Mouse (Mus musculus): Measurements from ENCODE around the gene Golga7b. TPM values are rescaled to one million over a fixed set of nuclear protein-coding genes. Genes with fewer than 3 reads are reported as not detected.

The Golga7b gene
- polyA plus RNA-seq, 1 experiment from 2014 or later: 6.7 TPM

- Histone ChIP-seq H3K27ac (replicated peaks) (no peak overlapping the region), H3K9ac (no peak overlapping the region), H3K4me1 (no peaks in the 10 kb centered on the region), H3K9me3 (replicated peaks) (no peaks in the 10 kb centered on the region), H3K36me3 (no peaks in the 10 kb centered on the region), H3K4me2 (replicated peaks) (no peak overlapping the region), H3K27me3 (no peaks in the 10 kb centered on the region; the same call in 1 of the 2 replicates), H3K4me3 (replicated peaks) (no peak overlapping the region)
- ATAC-seq (ENCODE audit: insufficient number of reproducible peaks, low FRiP score, low TSS enrichment, low read depth): no peak
- 3% methylated on average over 2 of the region's 2 CpGs for WGBS
Measured at GRCm38 (mm10) chr19:42217374-42217763, 30.0 kb upstream of the Golga7b start.

GRCm38 (mm10) chr19:42226451-42226850, 20.9 kb upstream of the Golga7b start:
- Histone ChIP-seq H3K9ac (no peak overlapping the region), H3K36me3 (no peaks in the 10 kb centered on the region), H3K27me3 (no peaks in the 10 kb centered on the region), H3K4me2 (replicated peaks) (no peak overlapping the region), H3K9me3 (replicated peaks) (no peaks in the 10 kb centered on the region), H3K4me1 (0 out of 2 replicates have a peak, but pooled peaks cover 5% of the 10 kb centered on the region), H3K4me3 (replicated peaks) (no peak overlapping the region), H3K27ac (replicated peaks) (no peak overlapping the region)
- 65% methylated on average over 10 of the region's 10 CpGs for WGBS
- no peak for ATAC-seq (ENCODE audit: insufficient number of reproducible peaks, low FRiP score, low TSS enrichment, low read depth)

GRCm38 (mm10) chr19:42229499-42230287, 17.7 kb upstream of the Golga7b start:
- H3K9me3 ChIP-seq (replicated peaks): no peaks in the 10 kb centered on the region
- no peak overlapping the region for H3K4me3 ChIP-seq (replicated peaks)
- WGBS: 70% methylated on average over 17 of the region's 17 CpGs
- 0 out of 2 replicates have a peak, but pooled peaks cover 5% of the 10 kb centered on the region for H3K4me1 ChIP-seq
- no peaks in the 10 kb centered on the region for H3K36me3 ChIP-seq
- H3K27ac ChIP-seq (replicated peaks): no peak overlapping the region
- H3K4me2 ChIP-seq (replicated peaks): no peak overlapping the region
- no peak overlapping the region for H3K9ac ChIP-seq
- no peak for ATAC-seq (ENCODE audit: insufficient number of reproducible peaks, low FRiP score, low TSS enrichment, low read depth)
- H3K27me3 ChIP-seq: no peaks in the 10 kb centered on the region

GRCm38 (mm10) chr19:42230288-42230568, 17.1 kb upstream of the Golga7b start:
- no peak for ATAC-seq (ENCODE audit: insufficient number of reproducible peaks, low FRiP score, low TSS enrichment, low read depth)

GRCm38 (mm10) chr19:42230986-42231385, 16.4 kb upstream of the Golga7b start:
- ATAC-seq (ENCODE audit: insufficient number of reproducible peaks, low FRiP score, low TSS enrichment, low read depth): 0 out of 2 replicates have a peak, but pooled peaks have one; percentile 34
- H3K9ac ChIP-seq: no peak overlapping the region
- 77% methylated on average over 13 of the region's 13 CpGs for WGBS
- no peak overlapping the region for H3K27ac ChIP-seq (replicated peaks)
- no peaks in the 10 kb centered on the region for H3K27me3 ChIP-seq
- H3K4me3 ChIP-seq (replicated peaks): no peak overlapping the region
- H3K9me3 ChIP-seq (replicated peaks): no peaks in the 10 kb centered on the region
- H3K36me3 ChIP-seq: no peaks in the 10 kb centered on the region
- H3K4me1 ChIP-seq: 0 out of 2 replicates have a peak, but pooled peaks cover 5% of the 10 kb centered on the region
- no peak overlapping the region for H3K4me2 ChIP-seq (replicated peaks)

More at GRCm38 (mm10) chr19:42230288-42230568, 17.1 kb upstream of the Golga7b start:
- H3K27me3 ChIP-seq: no peaks in the 10 kb centered on the region
- no peak overlapping the region for H3K27ac ChIP-seq (replicated peaks)
- no peak overlapping the region for H3K4me3 ChIP-seq (replicated peaks)
- no peak overlapping the region for H3K9ac ChIP-seq
- no peak overlapping the region for H3K4me2 ChIP-seq (replicated peaks)
- WGBS: 61% methylated on average over 5 of the region's 5 CpGs
- no peaks in the 10 kb centered on the region for H3K9me3 ChIP-seq (replicated peaks)
- H3K4me1 ChIP-seq: 0 out of 2 replicates have a peak, but pooled peaks cover 5% of the 10 kb centered on the region
- no peaks in the 10 kb centered on the region for H3K36me3 ChIP-seq

GRCm38 (mm10) chr19:42237602-42238340, 9.6 kb upstream of the Golga7b start:
- H3K27ac ChIP-seq (replicated peaks): no peak overlapping the region
- H3K4me3 ChIP-seq (replicated peaks): no peak overlapping the region
- H3K36me3 ChIP-seq: no peaks in the 10 kb centered on the region
- ATAC-seq (ENCODE audit: insufficient number of reproducible peaks, low FRiP score, low TSS enrichment, low read depth): peak; percentile 58
- peaks cover 10% of the 10 kb centered on the region for H3K4me1 ChIP-seq
- H3K4me2 ChIP-seq (replicated peaks): no peak overlapping the region
- no peaks in the 10 kb centered on the region for H3K27me3 ChIP-seq
- no peaks in the 10 kb centered on the region for H3K9me3 ChIP-seq (replicated peaks)
- H3K9ac ChIP-seq: no peak overlapping the region
- 22% methylated on average over 4 of the region's 4 CpGs for WGBS

GRCm38 (mm10) chr19:42238341-42238715, 9.0 kb upstream of the Golga7b start:
- no peaks in the 10 kb centered on the region for H3K36me3 ChIP-seq

GRCm38 (mm10) chr19:42240881-42241280, 6.5 kb upstream of the Golga7b start:
- Histone ChIP-seq H3K27me3 (no peaks in the 10 kb centered on the region), H3K9ac (no peak overlapping the region), H3K27ac (replicated peaks) (no peak overlapping the region), H3K4me3 (replicated peaks) (no peak overlapping the region), H3K4me2 (replicated peaks) (no peak overlapping the region), H3K4me1 (peaks cover 10% of the 10 kb centered on the region), H3K9me3 (replicated peaks) (no peaks in the 10 kb centered on the region), H3K36me3 (no peaks in the 10 kb centered on the region)
- WGBS: 25% methylated on average over 8 of the region's 8 CpGs
- no peak for ATAC-seq (ENCODE audit: insufficient number of reproducible peaks, low FRiP score, low TSS enrichment, low read depth)

More at GRCm38 (mm10) chr19:42238341-42238715, 9.0 kb upstream of the Golga7b start:
- H3K27ac ChIP-seq (replicated peaks): no peak overlapping the region
- H3K9me3 ChIP-seq (replicated peaks): no peaks in the 10 kb centered on the region
- H3K4me2 ChIP-seq (replicated peaks): no peak overlapping the region
- H3K27me3 ChIP-seq: no peaks in the 10 kb centered on the region
- no peak overlapping the region for H3K9ac ChIP-seq
- 64% methylated on average over 7 of the region's 7 CpGs for WGBS
- no peak overlapping the region for H3K4me3 ChIP-seq (replicated peaks)
- peaks cover 10% of the 10 kb centered on the region for H3K4me1 ChIP-seq
- no peak for ATAC-seq (ENCODE audit: insufficient number of reproducible peaks, low FRiP score, low TSS enrichment, low read depth)

GRCm38 (mm10) chr19:42243401-42243800, 4.0 kb upstream of the Golga7b start:
- Histone ChIP-seq H3K4me3 (replicated peaks) (no peak overlapping the region), H3K9me3 (replicated peaks) (no peaks in the 10 kb centered on the region), H3K4me1 (peaks cover 6% of the 10 kb centered on the region), H3K27me3 (peaks cover 5% of the 10 kb centered on the region; the same call in 1 of the 2 replicates), H3K27ac (replicated peaks) (no peak overlapping the region), H3K36me3 (no peaks in the 10 kb centered on the region), H3K4me2 (replicated peaks) (no peak overlapping the region), H3K9ac (no peak overlapping the region)
- ATAC-seq (ENCODE audit: insufficient number of reproducible peaks, low FRiP score, low TSS enrichment, low read depth): no peak
- 51% methylated on average over 3 of the region's 3 CpGs for WGBS

GRCm38 (mm10) chr19:42246626-42247025, 748 bp upstream of the Golga7b start:
- no peak for ATAC-seq (ENCODE audit: insufficient number of reproducible peaks, low FRiP score, low TSS enrichment, low read depth)
- Histone ChIP-seq H3K4me1 (no peaks in the 10 kb centered on the region), H3K27ac (replicated peaks) (no peak overlapping the region), H3K27me3 (peaks cover 5% of the 10 kb centered on the region; the same call in 1 of the 2 replicates), H3K9ac (no peak overlapping the region), H3K36me3 (no peaks in the 10 kb centered on the region), H3K4me3 (replicated peaks) (no peak overlapping the region), H3K4me2 (replicated peaks) (no peak overlapping the region), H3K9me3 (replicated peaks) (no peaks in the 10 kb centered on the region)
- WGBS: 39% methylated on average over 5 of the region's 5 CpGs

GRCm38 (mm10) chr19:42249976-42250914, 2.9 kb downstream of the Golga7b start:
- Histone ChIP-seq H3K36me3 (no peaks in the 10 kb centered on the region), H3K4me1 (peaks cover under 1% of the 10 kb centered on the region), H3K27me3 (peaks cover 15% of the 10 kb centered on the region), H3K9me3 (replicated peaks) (no peaks in the 10 kb centered on the region), H3K9ac (no peak overlapping the region), H3K4me3 (replicated peaks) (no peak overlapping the region), H3K4me2 (replicated peaks) (no peak overlapping the region), H3K27ac (replicated peaks) (no peak overlapping the region)
- ATAC-seq (ENCODE audit: insufficient number of reproducible peaks, low FRiP score, low TSS enrichment, low read depth): no peak
- WGBS: 48% methylated on average over 11 of the region's 11 CpGs

All from embryonic facial prominence, embryonic 15.5 days (tissue).